Mouse (Mus musculus) cortical plate, adult 2 months (tissue): ENCODE results near the gene Vmn1r87.

Experiments
- CTCF ChIP-seq: fragments of 200-500 bp; IDR thresholded peaks from 2 replicates; pipeline ENCODE4 v1.5.1; 2011; ENCODE audit warnings: mild to moderate bottlenecking, control low read depth, low read length; ENCODE audit not compliant: insufficient read depth; ENCODE audit errors: extremely low read depth
- POLR2A ChIP-seq: fragments of 200-500 bp; IDR thresholded peaks from 2 replicates; pipeline ENCODE4 v1.6.1; 2011; ENCODE audit warnings: mild to moderate bottlenecking, low read length, control low read depth; ENCODE audit not compliant: insufficient read depth; ENCODE audit errors: extremely low read depth

GRCm38 (mm10) chr7:13119817-13120216 is 20.1 kb downstream of the Vmn1r87 start, which contains the start of gene Vmn1r86:
- TF ChIP-seq CTCF (no peak), POLR2A (no peak)
